Mouse (Mus musculus) ES-E14 (cell line): ENCODE data around the gene Irs3.

Source experiments
- CHD2 ChIP-seq: IDR thresholded peaks from 2 replicates; pipeline ENCODE4 v1.6.1; 2014; ENCODE audit warnings: mild to moderate bottlenecking, low read depth, low read length, inconsistent platforms
- HCFC1 ChIP-seq: IDR thresholded peaks from 2 replicates; pipeline ENCODE4 v1.6.1; 2012; ENCODE audit warnings: low read length, inconsistent platforms, borderline replicate concordance; ENCODE audit not compliant: insufficient read depth
- MAFK ChIP-seq: IDR thresholded peaks from 2 replicates; pipeline ENCODE4 v1.6.1; 2014; ENCODE audit warnings: mild to moderate bottlenecking, low read depth, low read length, inconsistent platforms; ENCODE audit not compliant: insufficient read depth
- ZC3H11A ChIP-seq: IDR thresholded peaks from 2 replicates; pipeline ENCODE4 v1.6.1; 2012; ENCODE audit warnings: low read depth, mild to moderate bottlenecking, inconsistent platforms, low read length, borderline replicate concordance
- ZNF384 ChIP-seq: IDR thresholded peaks from 2 replicates; pipeline ENCODE4 v1.6.1; 2012; ENCODE audit warnings: low read depth, low read length, inconsistent platforms

DNA sequence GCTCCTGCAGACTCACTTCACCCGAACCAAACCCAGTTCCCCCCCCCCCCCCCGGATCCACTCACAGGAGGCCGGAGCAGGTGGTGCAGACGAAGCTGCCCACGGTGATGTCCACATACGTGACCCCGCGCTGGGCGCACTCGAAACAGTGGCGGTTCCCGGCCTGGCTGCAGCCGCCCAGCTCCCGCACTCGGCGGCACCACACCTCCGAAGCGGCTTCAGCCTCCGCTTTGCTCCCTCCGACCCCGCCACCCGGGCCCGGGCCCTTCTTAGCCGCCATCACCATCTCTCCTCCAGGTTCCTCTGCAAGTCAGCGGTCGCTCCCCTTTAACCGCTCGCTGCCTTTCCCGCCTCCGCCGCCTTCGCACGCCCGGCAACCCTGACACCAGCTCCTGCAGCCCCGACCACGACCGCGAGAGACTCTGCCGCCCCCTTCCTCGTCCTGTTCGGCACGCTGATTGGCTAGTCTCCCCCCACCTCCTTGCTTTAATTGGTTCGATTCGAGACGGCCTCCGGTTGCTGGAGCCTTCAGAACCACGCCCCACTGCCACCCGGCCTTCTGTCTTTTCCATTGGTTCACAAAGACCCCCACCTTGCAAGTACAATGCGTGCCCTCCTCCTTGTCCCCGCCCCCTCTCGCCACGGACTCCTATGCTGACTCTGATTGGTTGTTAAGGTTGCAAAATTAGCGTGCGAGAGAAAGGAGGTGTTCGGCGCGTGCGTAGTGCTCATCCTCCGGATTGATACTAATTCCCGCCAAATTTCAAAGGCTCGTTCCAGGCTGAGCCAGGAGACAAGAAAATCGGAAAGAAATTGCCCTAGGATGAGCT, 39.0 kb upstream of the Irs3 start, which contains the start of gene Agfg2:
- TF ChIP-seq ZC3H11A (no peak), ZNF384 (no peak), CHD2 (no peak; the same call in 1 of the 2 replicates), HCFC1 (no peak), MAFK (no peak)
